Mouse (Mus musculus): ENCODE measurements around the gene Cntn3.

- TF ChIP-seq POLR2A (IDR thresholded peaks at IDR 0.05; ENCODE audit: borderline replicate concordance, low read depth, low read length) (no peak), CTCF (IDR thresholded peaks at IDR 0.05; ENCODE audit: low read depth, low read length) (no peak)
Observed at GRCm38 (mm10) chr6:102555067-102555657, 17.7 kb downstream of the Cntn3 start.
